Mouse (Mus musculus) left cerebral cortex, postnatal 14 days (tissue): ENCODE results near the gene Per1. TPM values are rescaled to one million over a fixed set of nuclear protein-coding genes. Genes with fewer than 3 reads are reported as not detected.

Experiments used
- DNase-seq, 2 experiments: peaks; one replicate each; pipeline ENCODE4 v3.0.0; 2021 to 2022; ENCODE audit warnings: low spot score in 2 of 2, mixed read lengths in 1 of 2
- intact Hi-C: fragments of 180-260 bp; cut with DNase I; formaldehyde crosslinking; loops from one replicate; pipeline ENCODE4 v1.15.1; 2025
- total RNA-seq, 2 experiments: library from RNA; stranded (reverse); gene quantifications; 2 replicates each; pipeline ENCODE4 v1.2.3; 2021

The Per1 gene
- total RNA-seq, 2 experiments from 2014 or later = 90.4 to 112 TPM

- intact Hi-C loops = loop anchor here (2.0 to 10.0 kb wide), 3 partner anchors 23 to 181 kb away; partner anchors contain the start of gene Aloxe3
- DNase-seq = peak in 1 of 2 experiments; percentile 82
Measured at GRCm38 (mm10) chr11:69063413-69064201, 31.4 kb upstream of the Per1 start.

GRCm38 (mm10) chr11:69064259-69065133 lies 30.5 kb upstream of the Per1 start:
- intact Hi-C loops = loop anchor here (10.0 kb wide), 1 partner anchor 180 kb away; no protein-coding TSS in a partner anchor
- no peak for DNase-seq

- intact Hi-C loops = loop anchor here (10.0 kb wide), 1 partner anchor 179 kb away; no protein-coding TSS in a partner anchor
- no peak for DNase-seq
Measured at GRCm38 (mm10) chr11:69065394-69065925, 29.6 kb upstream of the Per1 start.

GRCm38 (mm10) chr11:69066163-69066861 lies 28.7 kb upstream of the Per1 start:
- DNase-seq = no peak
- intact Hi-C loops = loop anchor here (10.0 kb wide), 1 partner anchor 178 kb away; no protein-coding TSS in a partner anchor

- intact Hi-C loops = loop anchor here (10.0 kb wide), 1 partner anchor 178 kb away; no protein-coding TSS in a partner anchor
- DNase-seq = peak; percentile 92 to 93
Measured at GRCm38 (mm10) chr11:69066956-69067355, 28.1 kb upstream of the Per1 start.

- intact Hi-C loops = loop anchor here (10.0 kb wide), 1 partner anchor 177 kb away; no protein-coding TSS in a partner anchor
- no peak for DNase-seq
Measured at GRCm38 (mm10) chr11:69067601-69068000, 27.4 kb upstream of the Per1 start.

GRCm38 (mm10) chr11:69070093-69070492 lies 24.9 kb upstream of the Per1 start:
- intact Hi-C loops = loop anchor here (2.0 kb wide), 1 partner anchor 17 kb away; no protein-coding TSS in a partner anchor
- DNase-seq = no peak

- DNase-seq = peak; percentile 94 to 95
- intact Hi-C loops = loop anchor here (2.0 kb wide), 1 partner anchor 16 kb away; no protein-coding TSS in a partner anchor
Measured at GRCm38 (mm10) chr11:69070590-69071222, 24.3 kb upstream of the Per1 start, which contains the start of gene Tmem107. Gene Tmem107 (plus strand): TSS chr11:69070806.

GRCm38 (mm10) chr11:69071262-69071661 lies 23.8 kb upstream of the Per1 start:
- intact Hi-C loops = loop anchor here (2.0 kb wide), 1 partner anchor 16 kb away; no protein-coding TSS in a partner anchor
- no peak for DNase-seq

GRCm38 (mm10) chr11:69072234-69072633 lies 22.8 kb upstream of the Per1 start:
- intact Hi-C loops = no loop called here

GRCm38 (mm10) chr11:69072666-69073064 lies 22.4 kb upstream of the Per1 start:
- intact Hi-C loops = no loop called here
- no peak for DNase-seq

More at GRCm38 (mm10) chr11:69072234-69072633, 22.8 kb upstream of the Per1 start:
- no peak for DNase-seq

GRCm38 (mm10) chr11:69073065-69073888 lies 21.7 kb upstream of the Per1 start:
- DNase-seq = peak; percentile 89 to 97
- intact Hi-C loops = no loop called here

GRCm38 (mm10) chr11:69073951-69074775 lies 20.9 kb upstream of the Per1 start:
- DNase-seq = no peak
- intact Hi-C loops = no loop called here

- DNase-seq = no peak
- intact Hi-C loops = no loop called here
Measured at GRCm38 (mm10) chr11:69074776-69075069, 20.3 kb upstream of the Per1 start.

GRCm38 (mm10) chr11:69075764-69076479 lies 19.1 kb upstream of the Per1 start:
- DNase-seq = no peak
- intact Hi-C loops = no loop called here

GRCm38 (mm10) chr11:69076572-69076971 lies 18.4 kb upstream of the Per1 start:
- no peak for DNase-seq
- intact Hi-C loops = no loop called here
